Mouse (Mus musculus) embryonic facial prominence, embryonic 14.5 days (tissue): ENCODE measurements around the gene Ilf2. TPM values are rescaled to one million over a fixed set of nuclear protein-coding genes. Genes with fewer than 3 reads are reported as not detected.

ENCODE experiments used
- ATAC-seq: fragments of 200-750 bp; cut with Nextera tagmentation; 2 replicates; pipeline ENCODE4 v1.8.0; 2017; ENCODE audit warnings: low read depth, moderate number of reproducible peaks, moderate TSS enrichment
- DNase-seq: peaks from one replicate; pipeline ENCODE4 v3.0.0-alpha.2; 2015; ENCODE audit warnings: low spot score
- H3K27ac ChIP-seq: fragments of 300-500 bp; sonication (generic); replicated peaks from 2 replicates; pipeline ENCODE4 v1.5.1; 2014; ENCODE audit warnings: low read depth, mild to moderate bottlenecking, low read length, moderate library complexity
- H3K27me3 ChIP-seq: fragments of 300-500 bp; sonication (generic); replicated peaks from 2 replicates; pipeline ENCODE4 v1.6.1; 2014; ENCODE audit warnings: low read length; ENCODE audit not compliant: control insufficient read depth, insufficient read depth
- H3K36me3 ChIP-seq: fragments of 300-500 bp; sonication (generic); 2 replicates; pipeline ENCODE4 v1.6.1; 2014; ENCODE audit warnings: low read length, mixed read lengths; ENCODE audit not compliant: control insufficient read depth, insufficient read depth
- H3K4me1 ChIP-seq: fragments of 300-500 bp; sonication (generic); 2 replicates; pipeline ENCODE4 v1.6.1; 2014; ENCODE audit warnings: antibody characterized with exemption, low read length; ENCODE audit not compliant: control insufficient read depth, insufficient read depth
- H3K4me2 ChIP-seq: fragments of 300-500 bp; sonication (generic); 2 replicates; pipeline ENCODE4 v1.6.1; 2014; ENCODE audit warnings: low read depth, mild to moderate bottlenecking, low read length, moderate library complexity, mixed read lengths
- H3K4me3 ChIP-seq: fragments of 300-500 bp; sonication (generic); 2 replicates; pipeline ENCODE4 v1.5.1; 2014; ENCODE audit warnings: low read depth, mild to moderate bottlenecking, low read length
- H3K9ac ChIP-seq: fragments of 300-500 bp; sonication (generic); 2 replicates; pipeline ENCODE4 v1.6.1; 2014; ENCODE audit warnings: low read depth, mild to moderate bottlenecking, low read length, moderate library complexity, mixed read lengths
- H3K9me3 ChIP-seq: fragments of 300-500 bp; sonication (generic); 2 replicates; pipeline ENCODE4 v1.6.1; 2016; ENCODE audit warnings: low read length; ENCODE audit not compliant: control insufficient read depth
- WGBS: fragments of 180-500 bp; shearing (Covaris S2); extraction: QIAGEN DNeasy Blood & Tissue Kit; methylation state at CpG from one replicate; pipeline ENCODE4 v1.1.7; 2014; 5-methylcytosine and 5-hydroxymethylcytosine counted together
- polyA plus RNA-seq: library from polyadenylated mRNA; unstranded; fragments of >200 nt; fragmentation: Nextera tagmentation; extraction: Ambion mirVana; gene quantifications from 2 replicates; pipeline ENCODE4 v1.2.1, GENCODE M21; 2014

The Ilf2 gene
- polyA plus RNA-seq, 1 experiment from 2014 or later, result 137 TPM

DNA sequence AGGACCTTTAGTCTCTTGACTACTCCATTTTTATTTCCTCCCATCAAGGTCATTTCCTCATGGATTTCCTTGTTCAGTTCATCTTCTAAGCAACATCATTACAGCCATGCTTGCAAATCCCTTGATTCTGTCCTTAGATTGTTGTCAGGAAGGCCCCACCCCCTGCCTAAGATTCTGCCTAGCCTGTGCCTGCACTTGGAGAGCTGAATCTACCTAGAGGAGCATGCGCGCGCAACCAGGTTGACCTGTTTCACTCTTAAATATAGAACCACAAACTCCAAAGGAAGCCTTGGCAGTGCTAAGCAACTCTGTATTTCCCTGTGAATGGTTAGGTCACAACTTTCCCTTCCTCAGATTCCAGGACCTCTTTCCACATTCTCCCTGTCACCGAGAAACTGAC, 41.8 kb downstream of the Ilf2 start:
- no peak for ATAC-seq

GRCm38 (mm10) chr3:90525421-90525820, 49.5 kb downstream of the Ilf2 start:
- Histone ChIP-seq H3K27me3 (no peaks in the 10 kb centered on the region), H3K4me3 (no peak overlapping the region), H3K4me1 (no peaks in the 10 kb centered on the region), H3K9ac (no peak overlapping the region), H3K36me3 (no peaks in the 10 kb centered on the region), H3K9me3 (no peaks in the 10 kb centered on the region), H3K27ac (peak overlapping the region; percentile 13; the same call in 1 of the 2 replicates), H3K4me2 (no peak overlapping the region)
- 59% methylated on average over 4 of the region's 4 CpGs for WGBS
- DNase-seq, result peak; percentile 85
- ATAC-seq, result no peak

More for the DNA sequence above, 41.8 kb downstream of the Ilf2 start:
- no peak for DNase-seq
- Histone ChIP-seq H3K4me2 (no peak overlapping the region), H3K4me3 (no peak overlapping the region), H3K36me3 (no peaks in the 10 kb centered on the region), H3K9me3 (no peaks in the 10 kb centered on the region), H3K27me3 (peaks cover 6% of the 10 kb centered on the region; the same call in 1 of the 2 replicates), H3K9ac (no peak overlapping the region), H3K4me1 (peaks cover 15% of the 10 kb centered on the region), H3K27ac (no peak overlapping the region)
- WGBS, result 86% methylated on average over 4 of the region's 4 CpGs

DNA sequence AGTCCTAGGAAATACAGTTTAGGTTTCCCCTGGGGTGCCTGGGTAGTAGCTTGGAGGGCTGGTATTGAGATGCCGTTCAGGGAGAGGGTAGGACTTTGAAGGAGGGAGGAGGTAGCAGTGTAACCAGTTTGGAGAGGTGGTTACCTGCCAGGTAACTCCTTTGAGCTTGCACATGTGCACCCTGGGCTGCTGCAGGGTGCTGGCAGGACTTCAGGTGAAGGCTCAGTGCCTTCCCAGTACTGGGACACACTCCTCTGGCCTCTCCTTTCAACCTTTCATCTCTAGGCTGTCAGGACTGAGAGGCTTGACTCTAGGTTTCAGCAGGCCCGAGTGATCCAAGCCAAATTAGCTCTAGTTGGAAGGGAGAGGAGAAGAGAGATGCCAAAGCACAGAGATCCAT, 50.1 kb downstream of the Ilf2 start:
- Histone ChIP-seq H3K4me2 (no peak overlapping the region), H3K27ac (peak overlapping the region; percentile 13; the same call in 1 of the 2 replicates), H3K27me3 (no peaks in the 10 kb centered on the region), H3K4me1 (no peaks in the 10 kb centered on the region), H3K36me3 (no peaks in the 10 kb centered on the region), H3K4me3 (no peak overlapping the region), H3K9me3 (no peaks in the 10 kb centered on the region), H3K9ac (no peak overlapping the region)
- 62% methylated on average over 1 of the region's 2 CpGs for WGBS
- ATAC-seq (peak; percentile 30), DNase-seq (no peak)

GRCm38 (mm10) chr3:90526580-90526979, 50.7 kb downstream of the Ilf2 start, which contains the start of gene S100a14:
Gene S100a14, plus strand, starts transcription at chr3:90526856.
- Histone ChIP-seq H3K4me3 (0 out of 2 replicates have a peak within 1 kb of the TSS, but pooled peaks have one; percentile 12), H3K4me2 (peak within 1 kb of the TSS; percentile 13; the same call in 1 of the 2 replicates), H3K27ac (peak within 1 kb of the TSS; percentile 13), H3K9ac (no peak within 1 kb of the TSS), H3K27me3 (no peaks in the 10 kb centered on the region), H3K4me1 (no peaks in the 10 kb centered on the region), H3K9me3 (no peaks in the 10 kb centered on the region), H3K36me3 (no peaks in the 10 kb centered on the region)
- ATAC-seq (peak; percentile 92), DNase-seq (peak; percentile 83)
- WGBS, result 61% methylated on average over 5 of the region's 5 CpGs

DNA sequence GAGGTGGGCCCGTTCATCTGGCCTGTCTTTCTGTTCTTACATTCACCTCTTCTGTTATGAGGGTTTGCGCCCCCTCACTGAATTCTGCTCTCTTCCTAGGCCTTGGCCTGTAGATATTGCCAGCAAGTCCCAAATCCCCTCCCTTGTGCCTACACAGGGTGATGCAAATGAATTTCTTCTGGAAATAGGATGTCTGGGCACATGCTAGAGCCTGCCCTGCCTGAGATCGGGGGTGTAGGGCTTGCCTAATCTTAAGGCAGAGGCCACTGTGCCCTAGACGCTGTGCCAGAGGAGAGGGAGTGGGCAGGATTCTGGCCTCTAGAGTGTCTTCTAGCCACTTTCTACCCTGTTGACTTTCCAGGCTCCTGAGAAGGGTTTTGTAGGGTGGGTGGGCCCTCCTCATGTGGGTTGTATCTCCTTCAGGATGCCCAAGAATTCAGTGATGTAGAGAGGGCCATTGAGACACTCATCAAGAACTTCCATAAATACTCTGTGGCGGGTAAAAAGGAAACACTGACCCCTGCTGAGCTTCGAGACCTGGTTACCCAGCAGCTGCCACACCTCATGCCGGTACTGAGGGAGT, 51.5 kb downstream of the Ilf2 start:
- ATAC-seq (no peak), DNase-seq (no peak)
- no peak overlapping the region for H3K9ac ChIP-seq
- no peaks in the 10 kb centered on the region for H3K4me1 ChIP-seq
- no peak overlapping the region; the same call in 1 of the 2 replicates for H3K27ac ChIP-seq
- 0 out of 2 replicates have a peak overlapping the region, but pooled peaks have one; percentile 12 for H3K4me3 ChIP-seq
- no peaks in the 10 kb centered on the region for H3K36me3 ChIP-seq
- H3K27me3 ChIP-seq, result no peaks in the 10 kb centered on the region
- H3K4me2 ChIP-seq, result peak overlapping the region; percentile 13; the same call in 1 of the 2 replicates
- no peaks in the 10 kb centered on the region for H3K9me3 ChIP-seq
- 85% methylated on average over 7 of the region's 7 CpGs for WGBS

DNA sequence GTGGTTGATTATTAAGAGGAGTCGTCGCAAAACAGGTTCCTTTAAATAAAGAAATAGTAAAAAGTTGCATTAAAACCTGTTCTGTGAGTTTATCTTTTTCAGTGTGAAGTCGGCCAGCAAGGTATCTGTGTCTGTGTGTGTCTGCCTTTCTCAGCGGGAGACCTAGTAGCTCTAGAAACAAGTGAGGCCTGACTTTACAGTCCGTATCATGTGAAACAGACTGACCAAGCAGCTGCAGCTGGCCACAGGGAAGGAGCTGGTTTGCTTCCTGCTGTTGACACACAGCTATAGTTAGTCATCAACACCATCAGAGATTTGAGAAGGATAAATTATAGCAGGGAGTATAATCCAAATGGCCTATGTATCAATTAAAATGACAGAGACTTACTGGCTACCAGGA, 55.8 kb downstream of the Ilf2 start:
- H3K4me1 ChIP-seq, result no peaks in the 10 kb centered on the region
- H3K36me3 ChIP-seq, result no peaks in the 10 kb centered on the region
- no peaks in the 10 kb centered on the region for H3K9me3 ChIP-seq
- no peak overlapping the region for H3K4me2 ChIP-seq
- ATAC-seq, result no peak
- H3K4me3 ChIP-seq, result no peak overlapping the region
- H3K27me3 ChIP-seq, result no peaks in the 10 kb centered on the region
- peak; percentile 39 for DNase-seq
- WGBS, result 54% methylated on average over 5 of the region's 5 CpGs
- H3K27ac ChIP-seq, result no peak overlapping the region
- no peak overlapping the region for H3K9ac ChIP-seq

DNA sequence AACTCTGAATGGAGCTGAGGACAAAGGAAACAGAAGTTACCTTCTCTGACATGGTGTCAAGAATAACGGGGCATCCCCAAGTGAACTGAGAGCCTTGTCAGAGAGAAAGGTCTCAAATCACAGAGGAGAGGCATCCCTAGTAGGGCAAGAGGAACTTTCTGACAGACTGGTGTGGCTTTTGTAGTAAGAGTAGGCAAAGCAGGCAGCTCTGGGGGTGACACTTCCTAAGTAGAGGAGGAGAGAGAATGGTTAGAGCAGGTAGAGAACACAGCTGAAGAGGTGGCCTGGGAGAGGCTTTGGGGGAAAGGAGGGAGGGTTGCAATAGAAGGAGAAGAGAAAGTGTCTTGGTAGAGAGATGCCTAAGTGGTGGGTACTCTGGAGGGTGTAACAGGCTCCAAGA, 59.5 kb downstream of the Ilf2 start:
- H3K9ac ChIP-seq, result no peak overlapping the region
- DNase-seq (no peak), ATAC-seq (no peak)
- WGBS, result 66% methylated on average over 1 of the region's 1 CpGs
- no peaks in the 10 kb centered on the region for H3K9me3 ChIP-seq
- no peak overlapping the region for H3K27ac ChIP-seq
- no peaks in the 10 kb centered on the region for H3K4me1 ChIP-seq
- H3K36me3 ChIP-seq, result no peaks in the 10 kb centered on the region
- H3K4me2 ChIP-seq, result no peak overlapping the region
- H3K27me3 ChIP-seq, result no peaks in the 10 kb centered on the region
- no peak overlapping the region for H3K4me3 ChIP-seq

DNA sequence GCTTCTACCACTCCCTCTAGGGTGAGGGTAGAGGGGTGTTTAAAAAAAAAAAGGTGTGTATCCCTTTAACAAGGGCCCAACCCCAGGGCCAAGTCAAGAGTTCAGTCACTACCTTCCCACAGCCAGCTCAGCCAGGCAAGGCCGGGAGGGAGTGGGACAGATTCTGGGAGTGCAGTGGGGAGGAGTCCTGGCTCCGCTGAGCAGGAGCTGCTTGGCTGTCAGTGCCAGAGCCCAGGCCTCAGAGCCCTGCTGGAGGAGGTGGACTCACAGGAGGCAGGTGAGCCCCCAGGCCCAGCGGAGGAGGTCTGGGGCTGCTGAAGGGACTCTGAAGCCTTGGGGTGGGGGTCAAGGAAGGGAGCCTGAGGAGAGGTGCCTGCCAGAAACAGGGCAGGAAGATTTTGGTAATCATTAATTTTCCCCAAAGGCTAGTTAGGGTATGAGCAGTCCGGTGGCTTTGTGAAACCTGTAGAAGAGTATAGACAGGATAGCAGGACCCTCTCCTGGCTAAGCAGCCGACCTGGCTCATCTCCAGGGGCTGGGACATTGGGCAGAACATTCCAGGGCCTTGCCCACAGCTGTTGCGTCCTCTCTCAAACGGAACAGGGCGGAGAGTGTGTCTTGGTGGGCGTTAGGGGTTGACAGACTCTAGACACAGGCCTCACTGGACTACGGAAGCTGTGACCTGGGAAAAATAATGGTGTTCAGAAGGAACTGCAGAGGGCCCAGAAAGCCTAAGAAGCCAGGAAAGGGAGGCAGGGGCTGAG, 61.4 kb downstream of the Ilf2 start, which contains the start of gene S100a16:
Gene S100a16, plus strand, starts transcription at position 114 of the 764 bp plus-strand sequence.
- H3K4me1 ChIP-seq, result peaks cover 3% of the 10 kb centered on the region; the same call in 1 of the 2 replicates
- H3K36me3 ChIP-seq, result no peaks in the 10 kb centered on the region
- peak within 1 kb of the TSS; percentile 57 for H3K27ac ChIP-seq
- peak within 1 kb of the TSS; percentile 39 for H3K4me2 ChIP-seq
- peak within 1 kb of the TSS; percentile 39; the same call in 1 of the 2 replicates for H3K9ac ChIP-seq
- no peaks in the 10 kb centered on the region for H3K27me3 ChIP-seq
- H3K4me3 ChIP-seq, result peak within 1 kb of the TSS; percentile 14; the same call in 1 of the 2 replicates
- DNase-seq (peak; percentile 77), ATAC-seq (peak; percentile 85; the same call in 1 of the 2 replicates)
- no peaks in the 10 kb centered on the region for H3K9me3 ChIP-seq
- whole genome bisulfite sequencing, result 33% methylated on average over 10 of the region's 10 CpGs
